Mouse (Mus musculus): ENCODE data around the gene Olfr1257.
A peak's percentile ranks its signal among the peaks of the same experiment; 100 is the strongest.

Gene Olfr1257

DNA sequence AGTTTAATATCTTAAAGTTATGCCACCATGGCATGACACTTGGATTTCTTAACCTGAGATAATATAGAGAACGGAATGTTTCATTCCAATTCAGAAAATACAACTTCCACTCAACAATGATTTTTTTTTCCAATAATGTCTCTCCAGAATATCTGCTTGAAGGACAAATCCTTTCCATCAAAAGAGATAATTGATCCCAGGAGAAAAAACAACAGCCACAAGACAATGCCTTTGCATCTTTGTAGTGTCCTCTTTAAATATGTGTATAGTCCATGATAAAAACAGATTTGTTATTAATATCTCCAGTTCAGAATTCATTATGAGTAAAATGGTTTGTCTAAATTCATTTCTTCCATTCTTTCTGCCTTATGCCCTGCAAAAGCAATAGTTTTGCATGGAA lies at the start of gene Olfr1257:
Gene Olfr1257, plus strand, starts transcription at position 301 of the 400 bp plus-strand sequence.
- DNase-seq (ENCODE audit: low spot score in 2 of 2) = no peak

DNA sequence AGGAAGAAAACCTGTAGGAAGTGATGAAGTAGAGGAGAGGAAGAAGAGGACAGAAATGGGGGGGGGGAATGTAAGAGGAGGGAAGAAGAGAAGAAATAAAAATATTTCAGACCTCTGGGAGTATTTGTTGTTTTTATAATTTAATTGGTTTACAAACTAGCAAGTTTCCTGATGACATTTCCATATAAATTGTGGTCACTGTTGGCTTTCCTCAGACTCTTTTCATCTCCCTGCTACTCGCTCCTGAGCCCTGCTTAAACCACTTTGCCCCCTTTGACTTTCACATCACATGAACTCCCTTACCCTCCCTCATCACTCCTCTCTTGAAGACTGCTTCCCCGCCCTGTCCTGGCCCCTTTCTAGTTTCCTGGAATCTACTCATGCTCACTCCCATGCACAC lies 36.8 kb upstream of the Olfr1257 start, which contains the start of gene Olfr1256:
Gene Olfr1256, minus strand, starts transcription at position 101 of the 400 bp plus-strand sequence.
- DNase-seq (ENCODE audit: low spot score in 2 of 2) = no peak

DNA sequence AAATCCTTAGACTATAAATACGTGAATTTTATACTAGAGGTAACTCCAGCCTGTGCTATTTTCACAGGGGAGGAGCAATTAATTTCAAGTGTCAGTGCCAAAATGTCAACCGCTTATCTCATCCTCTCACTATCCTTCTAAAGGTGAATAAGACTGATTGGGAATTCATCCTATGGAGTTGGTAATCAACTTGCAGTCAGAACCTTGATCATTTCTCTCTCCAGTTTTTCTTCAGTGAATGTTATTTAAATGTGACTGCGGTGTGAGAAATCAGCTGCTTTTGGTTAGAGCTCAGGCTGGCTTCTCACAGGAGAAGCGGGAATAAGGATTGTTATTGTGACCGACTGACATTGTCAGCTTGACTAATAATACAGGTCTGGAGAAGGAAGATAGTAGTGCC lies 30.1 kb upstream of the Olfr1257 start, which contains the start of gene Olfr48:
Gene Olfr48, minus strand, starts transcription at position 101 of the 400 bp plus-strand sequence.
- no peak for DNase-seq (ENCODE audit: low spot score in 2 of 2)

DNA sequence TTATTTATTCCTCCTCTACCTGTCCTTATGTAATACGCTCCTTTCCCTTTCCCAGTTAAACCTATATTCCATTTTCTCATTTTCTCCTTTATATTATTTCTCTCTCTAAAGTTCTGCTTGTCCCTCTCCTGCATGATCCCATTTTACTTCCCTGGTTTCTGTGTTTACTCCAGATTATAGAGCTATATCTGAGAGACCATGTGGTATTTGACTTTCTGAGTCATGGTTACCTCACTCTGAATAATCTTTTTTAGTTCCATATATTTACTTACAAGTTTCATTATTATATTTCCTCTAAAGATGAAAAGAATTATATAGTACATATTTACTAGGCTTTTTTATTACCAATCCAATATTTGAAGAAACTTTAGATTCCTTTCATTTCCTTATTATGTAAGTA lies 29.0 kb upstream of the Olfr1257 start:
- DNase-seq (ENCODE audit: low spot score in 2 of 2) = no peak

DNA sequence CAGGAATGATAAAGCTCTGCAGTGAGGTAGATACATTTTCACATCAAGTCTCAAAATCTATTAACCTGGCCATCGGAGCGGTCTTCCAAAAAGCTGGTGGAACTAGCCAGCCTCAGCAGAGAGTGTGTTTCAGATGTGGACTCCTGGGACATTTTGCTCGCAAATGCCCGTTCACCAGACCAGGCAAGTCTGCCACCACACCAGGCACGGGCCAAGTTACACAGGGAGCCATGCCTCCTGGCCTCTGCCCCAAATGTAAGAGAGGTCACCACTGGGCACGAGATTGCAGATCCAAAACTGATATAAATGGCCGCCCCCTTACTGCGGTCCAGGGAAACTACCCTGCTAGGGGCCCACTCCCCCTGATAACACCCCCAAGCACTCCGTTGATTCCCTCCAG lies 34.4 kb downstream of the Olfr1257 start:
- DNase-seq (ENCODE audit: low spot score in 2 of 2) = peak in 1 of 2 experiments; percentile 52

DNA sequence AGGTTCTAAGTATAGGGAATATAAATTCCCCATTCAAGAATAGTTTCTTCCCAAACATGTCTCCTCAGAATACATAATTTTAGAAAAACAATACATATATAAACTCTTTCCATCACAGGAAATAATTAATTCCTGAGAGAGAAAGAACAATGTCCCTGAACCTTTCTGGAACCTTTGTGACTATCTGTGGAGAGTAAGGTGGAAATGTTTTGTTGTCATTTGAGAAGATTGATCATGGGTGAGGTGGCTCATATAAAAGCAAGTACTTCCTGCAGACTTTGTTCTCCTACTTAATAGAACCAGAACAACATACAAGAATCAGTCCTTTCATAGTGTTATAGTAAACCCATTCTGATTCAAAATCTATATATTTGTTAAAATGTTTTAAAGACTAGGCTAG lies 48.8 kb downstream of the Olfr1257 start, which contains the start of gene Olfr1258:
Gene Olfr1258, plus strand, starts transcription at position 301 of the 400 bp plus-strand sequence.
- no peak for DNase-seq (ENCODE audit: low spot score in 2 of 2)

Measured in spleen, postnatal 4 days (tissue).